Mouse (Mus musculus): Measurements from ENCODE around the gene Arntl. TPM values are rescaled to one million over a fixed set of nuclear protein-coding genes. Genes with fewer than 3 reads are reported as not detected.
"Not testable (repeated sequence)": the region's sequence is repeated elsewhere in the genome, so short reads cannot be mapped to it uniquely, and the experiment has no call there.

The Arntl gene
- polyA plus RNA-seq, 1 experiment from 2014 or later = 16.2 TPM

DNA sequence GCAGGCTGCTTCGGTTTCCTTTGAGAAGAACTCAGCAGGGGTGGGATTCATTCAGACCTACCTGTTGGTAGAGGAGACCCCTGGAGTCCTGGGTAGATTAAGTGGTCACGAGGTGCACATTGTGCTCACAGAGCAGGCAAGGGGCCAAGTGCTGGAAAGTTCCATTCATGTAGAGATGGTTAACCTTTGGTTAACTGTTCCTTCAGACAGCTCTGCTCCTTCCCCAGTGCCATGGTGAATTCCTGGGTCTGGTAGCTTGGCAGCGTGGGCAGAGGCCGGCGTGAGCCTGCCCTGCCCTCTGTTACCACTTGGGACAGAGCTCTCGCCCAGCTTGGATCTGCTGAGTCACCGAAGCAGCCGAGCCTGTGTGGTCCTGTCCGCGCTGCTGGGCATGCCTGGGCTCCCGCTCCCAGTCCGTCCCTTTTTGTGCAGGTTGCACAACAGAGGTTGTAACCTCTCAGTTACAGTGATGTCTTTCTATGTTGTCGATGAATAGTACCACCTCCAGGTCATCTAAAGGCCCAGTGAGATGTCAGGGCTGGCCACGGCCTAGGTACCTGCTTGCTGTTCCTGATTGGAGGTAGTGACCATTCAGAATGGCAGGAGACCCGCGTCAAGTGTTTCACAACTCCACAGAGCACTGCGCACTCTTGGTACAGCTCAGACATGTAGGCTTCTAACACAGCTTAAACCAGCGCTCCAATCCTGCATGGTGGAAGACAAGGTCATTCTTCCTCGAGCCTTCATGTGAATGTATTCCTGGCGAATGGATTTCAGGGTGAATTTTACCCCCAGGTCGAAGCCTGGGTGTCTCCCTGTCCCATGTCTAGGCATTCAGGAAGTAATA lies 53.3 kb downstream of the Arntl start:
- H3K27ac ChIP-seq (replicated peaks) = no peak overlapping the region
- H3K27me3 ChIP-seq = no peaks in the 10 kb centered on the region
- peak; percentile 65 for ATAC-seq (replicated peaks)
- no peaks in the 10 kb centered on the region for H3K9me3 ChIP-seq
- H3K4me2 ChIP-seq (replicated peaks) = no peak overlapping the region
- 39% methylated on average over 21 of the region's 21 CpGs for WGBS
- H3K4me1 ChIP-seq = peaks cover 7% of the 10 kb centered on the region; the same call in 1 of the 2 replicates
- H3K9ac ChIP-seq (replicated peaks) = no peak overlapping the region
- no peaks in the 10 kb centered on the region for H3K36me3 ChIP-seq
- no peak overlapping the region for H3K4me3 ChIP-seq

DNA sequence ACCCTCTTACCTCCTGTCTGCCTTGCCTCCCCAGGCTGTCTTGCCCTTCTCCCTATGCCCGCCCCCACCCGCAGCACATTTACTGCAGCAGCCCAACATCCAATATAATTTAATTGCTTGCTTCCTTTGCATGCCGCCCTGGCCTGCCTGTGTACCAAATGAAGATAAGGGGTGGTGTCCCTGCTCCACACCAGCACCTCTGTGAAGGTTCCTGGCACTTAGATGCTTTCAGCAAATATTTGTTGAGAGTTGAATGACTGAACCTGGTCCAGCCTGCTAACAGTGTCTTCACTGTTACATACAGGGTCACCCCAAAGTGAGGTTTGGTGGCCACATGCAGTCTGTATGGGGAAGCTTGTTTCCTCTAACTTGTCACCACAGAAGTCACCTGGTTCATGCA lies 54.4 kb downstream of the Arntl start:
- no peaks in the 10 kb centered on the region for H3K9me3 ChIP-seq
- no peak overlapping the region for H3K9ac ChIP-seq (replicated peaks)
- H3K4me1 ChIP-seq = peaks cover 7% of the 10 kb centered on the region; the same call in 1 of the 2 replicates
- ATAC-seq (replicated peaks) = no peak
- H3K27ac ChIP-seq (replicated peaks) = no peak overlapping the region
- H3K4me3 ChIP-seq = no peak overlapping the region
- H3K4me2 ChIP-seq (replicated peaks) = no peak overlapping the region
- 85% methylated on average over 3 of the region's 3 CpGs for WGBS
- no peaks in the 10 kb centered on the region for H3K27me3 ChIP-seq
- H3K36me3 ChIP-seq = no peaks in the 10 kb centered on the region

DNA sequence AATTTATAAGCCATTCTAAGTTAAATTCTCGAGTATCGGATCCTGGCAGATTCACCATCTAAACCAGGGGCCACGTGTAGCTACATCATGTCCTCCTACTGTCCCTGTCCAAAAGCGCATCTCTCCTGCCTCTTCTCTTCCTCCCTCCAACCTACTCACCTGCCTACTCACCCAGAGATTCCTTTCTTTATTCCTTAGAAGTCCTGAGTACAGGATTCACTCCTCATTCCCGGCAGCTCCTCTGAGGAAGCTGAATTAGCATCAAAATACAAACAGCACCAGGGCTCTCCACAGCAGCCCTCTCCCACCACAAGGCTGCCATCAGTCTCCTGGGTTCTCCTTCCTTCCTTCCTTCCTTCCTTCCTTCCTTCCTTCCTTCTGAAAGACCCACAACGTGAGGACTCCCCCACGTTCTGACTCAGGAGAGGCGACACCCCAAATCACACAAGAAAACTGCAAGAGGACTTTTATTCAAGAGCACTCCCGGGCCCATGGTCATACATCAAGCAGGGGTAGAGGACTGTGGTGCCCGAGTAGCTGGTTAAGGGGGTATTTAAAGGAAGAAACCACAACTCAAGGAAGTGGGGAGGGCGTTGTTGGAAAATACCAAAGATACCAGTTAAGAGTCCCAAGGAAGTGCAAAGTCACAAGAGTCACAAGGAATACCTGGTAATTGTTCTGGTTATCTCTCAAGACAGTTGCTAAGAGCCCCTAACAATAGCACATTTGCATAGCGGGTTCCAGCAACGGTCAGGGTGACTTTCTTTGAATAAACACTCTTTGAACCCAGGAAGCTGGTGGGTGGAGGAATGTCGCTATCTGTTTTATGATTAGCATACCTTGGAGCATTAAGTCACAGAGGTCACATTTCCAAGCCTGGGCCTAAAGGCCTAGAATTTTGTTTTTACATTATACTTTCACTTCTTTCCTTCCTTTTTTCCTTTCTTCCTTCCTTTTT lies 55.5 kb downstream of the Arntl start:
- H3K4me3 ChIP-seq; H3K4me1 ChIP-seq; ATAC-seq (replicated peaks); H3K27ac ChIP-seq (replicated peaks); H3K36me3 ChIP-seq; H3K4me2 ChIP-seq (replicated peaks); H3K9ac ChIP-seq (replicated peaks); H3K27me3 ChIP-seq; H3K9me3 ChIP-seq: not testable (repeated sequence)
- 55% methylated on average over 14 of the region's 14 CpGs for WGBS

DNA sequence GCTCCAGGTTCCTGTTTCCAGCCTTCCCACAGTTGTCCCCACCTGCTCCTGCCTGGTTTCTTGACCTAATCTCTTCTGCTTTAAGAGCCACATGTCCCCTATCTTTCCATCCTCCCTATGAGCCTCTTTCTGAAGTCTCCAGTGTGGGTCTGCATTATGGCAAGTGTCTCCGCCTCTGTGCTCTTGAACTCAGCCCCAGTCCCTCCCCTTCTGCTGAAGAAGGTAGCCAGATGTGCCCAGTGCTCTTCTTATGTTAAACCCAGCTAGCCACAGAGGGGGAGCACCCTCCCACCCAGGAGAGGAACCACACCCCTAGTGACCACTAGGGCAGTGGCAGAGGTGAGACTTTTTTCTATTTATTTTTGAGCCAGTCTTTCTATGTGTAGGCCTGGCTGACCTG lies 56.7 kb downstream of the Arntl start:
- H3K4me2 ChIP-seq (replicated peaks) = no peak overlapping the region
- H3K27ac ChIP-seq (replicated peaks) = no peak overlapping the region
- 84% methylated on average over 1 of the region's 1 CpGs for WGBS
- no peaks in the 10 kb centered on the region for H3K27me3 ChIP-seq
- H3K9me3 ChIP-seq = no peaks in the 10 kb centered on the region
- ATAC-seq (replicated peaks) = no peak
- no peak overlapping the region for H3K4me3 ChIP-seq
- H3K9ac ChIP-seq (replicated peaks) = no peak overlapping the region
- no peaks in the 10 kb centered on the region for H3K36me3 ChIP-seq
- H3K4me1 ChIP-seq = peaks cover 7% of the 10 kb centered on the region; the same call in 1 of the 2 replicates

DNA sequence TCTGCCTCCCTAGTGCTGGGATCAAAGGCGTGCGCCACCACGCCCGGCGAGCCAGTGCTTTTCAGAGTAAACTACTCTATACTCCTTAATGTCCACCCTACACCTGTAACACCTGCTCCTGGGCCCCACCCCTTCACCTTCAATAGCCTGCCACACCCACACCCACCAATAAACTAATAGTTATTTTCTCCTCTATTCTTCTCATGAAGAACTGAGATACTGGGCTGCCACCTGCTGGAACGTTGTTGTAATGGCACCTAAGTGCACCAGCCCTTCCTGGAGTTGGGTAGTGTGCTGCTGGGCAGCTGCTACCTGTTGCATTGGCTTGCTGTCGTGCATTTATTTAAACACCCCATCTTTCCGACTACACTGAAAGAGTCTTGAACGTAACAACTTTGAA lies 61.0 kb downstream of the Arntl start:
- H3K4me2 ChIP-seq (replicated peaks) = no peak overlapping the region
- H3K4me1 ChIP-seq = peaks cover 7% of the 10 kb centered on the region
- no peak overlapping the region for H3K27ac ChIP-seq (replicated peaks)
- H3K9ac ChIP-seq (replicated peaks) = no peak overlapping the region
- no peaks in the 10 kb centered on the region for H3K9me3 ChIP-seq
- ATAC-seq (replicated peaks) = no peak
- H3K4me3 ChIP-seq = no peak overlapping the region
- H3K27me3 ChIP-seq = no peaks in the 10 kb centered on the region
- H3K36me3 ChIP-seq = no peaks in the 10 kb centered on the region
- WGBS = 81% methylated on average over 9 of the region's 9 CpGs

DNA sequence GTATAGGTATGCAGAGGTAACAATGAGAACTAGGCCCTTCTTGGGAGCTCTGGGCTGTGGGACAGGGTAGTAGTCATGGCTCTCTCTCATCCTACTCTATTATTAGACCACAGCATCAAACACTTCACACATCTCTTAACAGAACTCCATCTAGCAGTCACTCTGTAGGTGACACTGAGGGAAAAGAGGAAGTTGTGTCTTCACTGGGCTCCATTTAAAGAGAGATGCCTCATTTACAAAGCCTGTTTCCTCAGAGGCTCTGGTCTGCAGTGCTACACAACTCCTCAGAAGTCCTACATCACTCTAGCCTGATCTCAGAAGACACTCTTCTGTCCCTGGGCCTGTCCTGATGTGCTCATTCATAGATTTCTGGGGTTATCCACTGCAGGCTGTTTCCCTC lies 61.8 kb downstream of the Arntl start:
- no peak overlapping the region for H3K9ac ChIP-seq (replicated peaks)
- H3K27ac ChIP-seq (replicated peaks) = no peak overlapping the region
- no peak overlapping the region for H3K4me3 ChIP-seq
- no peaks in the 10 kb centered on the region for H3K9me3 ChIP-seq
- H3K27me3 ChIP-seq = no peaks in the 10 kb centered on the region
- ATAC-seq (replicated peaks) = no peak
- H3K4me1 ChIP-seq = peaks cover 7% of the 10 kb centered on the region
- no peak overlapping the region for H3K4me2 ChIP-seq (replicated peaks)
- H3K36me3 ChIP-seq = no peaks in the 10 kb centered on the region

DNA sequence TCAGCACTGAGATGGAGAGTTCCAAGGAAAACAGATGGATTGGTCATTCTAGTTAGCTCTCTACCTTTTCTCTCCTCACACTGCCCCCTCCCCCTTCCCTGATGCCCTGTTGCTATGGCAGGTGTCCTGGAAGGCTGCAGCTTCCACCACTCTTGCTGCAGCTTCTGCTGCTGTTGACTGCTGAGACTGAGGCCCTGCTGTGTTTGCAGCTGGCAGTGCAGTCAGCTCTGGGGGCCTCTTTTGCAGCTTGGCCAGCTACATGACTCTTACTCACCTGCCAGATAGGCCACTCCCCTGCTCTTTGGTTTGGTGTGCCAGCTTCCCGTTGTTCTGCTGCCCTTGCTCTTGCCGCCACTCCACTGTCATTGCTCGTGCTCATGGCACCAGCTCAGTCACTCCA lies 62.7 kb downstream of the Arntl start:
- WGBS = 46% methylated on average over 3 of the region's 3 CpGs
- Histone ChIP-seq H3K4me2 (replicated peaks) (no peak overlapping the region), H3K27ac (replicated peaks) (no peak overlapping the region; the same call in 1 of the 2 replicates), H3K36me3 (no peaks in the 10 kb centered on the region), H3K4me3 (no peak overlapping the region), H3K27me3 (no peaks in the 10 kb centered on the region), H3K4me1 (peaks cover 7% of the 10 kb centered on the region), H3K9ac (replicated peaks) (no peak overlapping the region), H3K9me3 (no peaks in the 10 kb centered on the region)
- ATAC-seq (replicated peaks) = no peak

DNA sequence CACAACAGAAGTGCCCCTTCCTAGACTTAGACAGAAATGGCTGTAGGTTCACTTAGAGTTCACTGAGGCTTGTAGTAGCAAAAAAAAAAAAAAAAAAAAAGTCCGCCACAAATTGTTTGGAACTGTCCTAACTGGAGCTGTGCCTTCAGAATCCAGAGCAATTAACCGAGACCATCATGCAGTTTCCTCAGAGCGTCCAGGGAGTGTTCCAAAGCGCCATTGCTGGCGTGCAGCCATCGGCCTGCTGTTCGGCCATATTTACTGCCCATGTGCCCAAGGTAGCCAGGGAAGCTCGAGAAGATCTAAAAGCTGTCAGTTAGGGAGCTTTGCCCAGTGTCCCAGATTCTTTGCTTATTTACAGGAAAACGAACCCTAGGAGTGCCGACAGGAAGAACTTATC lies 63.3 kb downstream of the Arntl start:
- Histone ChIP-seq H3K9ac (replicated peaks) (no peak overlapping the region), H3K27me3 (no peaks in the 10 kb centered on the region), H3K27ac (replicated peaks) (no peak overlapping the region), H3K4me2 (replicated peaks) (no peak overlapping the region), H3K36me3 (no peaks in the 10 kb centered on the region), H3K4me3 (no peak overlapping the region), H3K4me1 (peaks cover 7% of the 10 kb centered on the region), H3K9me3 (no peaks in the 10 kb centered on the region)
- 57% methylated on average over 10 of the region's 10 CpGs for WGBS
- ATAC-seq (replicated peaks) = no peak

DNA sequence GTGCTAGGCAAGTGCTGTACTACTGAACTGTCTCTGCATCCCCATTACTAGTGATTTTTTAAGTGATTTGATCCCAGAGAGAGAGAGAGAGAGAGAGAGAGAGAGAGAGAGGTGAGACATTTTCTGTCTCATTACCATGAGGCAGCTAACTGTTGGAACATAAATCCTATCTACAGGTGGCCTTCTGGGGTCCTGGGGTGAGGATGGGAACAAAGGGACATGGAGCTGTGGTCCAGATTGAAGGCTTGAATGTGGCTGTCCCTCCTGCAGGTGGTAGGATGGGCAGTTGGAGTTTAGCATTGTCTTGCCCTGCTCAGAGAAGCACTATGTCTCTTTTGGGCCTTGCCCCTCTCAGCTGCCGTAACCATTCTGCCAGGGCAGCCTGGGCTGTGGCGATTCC lies 63.7 kb downstream of the Arntl start:
- Histone ChIP-seq H3K27me3 (no peaks in the 10 kb centered on the region), H3K9me3 (no peaks in the 10 kb centered on the region), H3K4me3 (no peak overlapping the region), H3K4me2 (replicated peaks) (no peak overlapping the region), H3K36me3 (no peaks in the 10 kb centered on the region), H3K4me1 (peaks cover 7% of the 10 kb centered on the region), H3K27ac (replicated peaks) (no peak overlapping the region), H3K9ac (replicated peaks) (no peak overlapping the region)
- 86% methylated on average over 2 of the region's 2 CpGs for WGBS
- ATAC-seq (replicated peaks) = no peak

DNA sequence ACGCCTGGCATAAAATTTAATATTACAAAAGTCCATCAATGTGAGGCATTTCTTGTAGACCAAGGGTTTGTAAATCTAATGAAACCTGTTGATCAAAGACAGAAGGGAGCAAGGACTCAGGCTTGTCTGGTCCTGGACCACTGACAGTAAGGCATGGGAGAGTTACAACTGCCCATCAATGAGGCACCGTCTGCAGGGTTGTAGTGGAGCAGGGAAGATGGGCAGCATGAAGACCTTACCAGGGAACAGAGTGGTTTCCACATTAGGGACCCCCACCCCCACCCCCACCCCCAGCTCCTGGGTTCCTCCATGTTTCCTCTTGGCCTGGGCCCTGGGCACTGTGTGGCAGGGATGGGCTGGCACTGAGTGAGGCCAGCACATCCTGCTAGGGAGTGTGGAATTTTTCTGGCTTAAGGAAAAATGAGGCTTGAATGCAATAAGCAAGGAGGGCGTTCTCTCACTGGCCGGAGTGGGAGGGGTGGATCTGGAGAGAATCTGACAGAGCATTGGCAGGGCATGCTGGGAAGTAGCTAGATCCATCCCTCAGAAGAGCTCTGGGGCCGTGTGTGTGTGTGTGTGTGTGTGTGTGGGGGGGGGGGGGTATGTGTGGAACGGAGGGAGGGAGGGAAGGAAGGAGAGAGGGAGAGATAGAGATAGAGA lies 65.2 kb downstream of the Arntl start:
- WGBS = 75% methylated on average over 5 of the region's 6 CpGs
- Histone ChIP-seq H3K27me3 (no peaks in the 10 kb centered on the region), H3K9ac (replicated peaks) (no peak overlapping the region), H3K4me1 (peaks cover 7% of the 10 kb centered on the region), H3K9me3 (no peaks in the 10 kb centered on the region), H3K4me3 (no peak overlapping the region), H3K27ac (replicated peaks) (no peak overlapping the region), H3K4me2 (replicated peaks) (no peak overlapping the region), H3K36me3 (no peaks in the 10 kb centered on the region)
- no peak for ATAC-seq (replicated peaks)

DNA sequence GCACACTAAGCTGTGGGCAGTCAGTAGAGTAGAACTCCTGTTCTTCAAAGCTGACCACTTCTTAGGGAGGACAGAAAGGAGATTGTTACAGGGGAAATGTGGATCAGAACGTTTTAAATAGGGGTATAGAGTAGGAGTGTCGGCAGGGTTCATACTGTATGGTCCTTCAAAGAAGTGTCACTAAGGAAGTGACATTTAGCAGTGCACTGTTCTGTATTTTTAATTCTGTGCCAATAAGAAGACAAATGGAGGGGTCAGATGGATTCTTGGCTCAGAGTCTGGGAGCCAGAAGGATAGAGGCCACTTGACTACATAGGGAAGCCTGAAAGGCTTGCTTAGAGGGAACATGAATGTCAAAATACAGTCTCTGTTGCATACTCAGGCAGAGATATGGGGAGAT lies 70.0 kb downstream of the Arntl start:
- no peak for ATAC-seq (replicated peaks)
- no peak overlapping the region for H3K9ac ChIP-seq (replicated peaks)
- H3K4me1 ChIP-seq = no peaks in the 10 kb centered on the region
- H3K27ac ChIP-seq (replicated peaks) = no peak overlapping the region
- H3K4me3 ChIP-seq = no peak overlapping the region
- no peaks in the 10 kb centered on the region for H3K9me3 ChIP-seq
- 59% methylated on average over 2 of the region's 2 CpGs for WGBS
- no peak overlapping the region for H3K4me2 ChIP-seq (replicated peaks)
- H3K36me3 ChIP-seq = no peaks in the 10 kb centered on the region
- H3K27me3 ChIP-seq = no peaks in the 10 kb centered on the region

DNA sequence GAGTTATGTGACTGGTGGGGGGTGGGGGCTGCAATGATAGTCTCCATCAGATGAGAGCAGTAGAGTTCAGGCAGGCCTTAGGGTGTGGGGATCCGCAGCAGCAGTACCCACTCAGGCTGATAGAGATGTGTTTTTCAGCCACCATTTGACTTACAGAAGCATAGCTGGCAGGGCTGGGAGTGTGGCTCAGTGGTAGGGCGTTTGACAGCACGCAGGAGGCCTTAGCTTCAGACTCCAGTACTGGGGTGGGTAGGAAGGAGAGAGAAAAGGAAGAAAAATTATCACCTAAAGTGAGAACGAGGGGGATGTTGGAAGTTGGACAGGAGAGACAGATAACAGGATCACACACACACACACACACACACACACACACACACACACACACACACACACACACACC lies 71.2 kb downstream of the Arntl start:
- no peak overlapping the region for H3K4me2 ChIP-seq (replicated peaks)
- H3K36me3 ChIP-seq = peaks cover 5% of the 10 kb centered on the region; the same call in 1 of the 2 replicates
- H3K4me3 ChIP-seq = no peak overlapping the region
- H3K9me3 ChIP-seq = no peaks in the 10 kb centered on the region
- H3K27me3 ChIP-seq = no peaks in the 10 kb centered on the region
- no peak overlapping the region for H3K27ac ChIP-seq (replicated peaks)
- no peaks in the 10 kb centered on the region for H3K4me1 ChIP-seq
- H3K9ac ChIP-seq (replicated peaks) = no peak overlapping the region
- no peak for ATAC-seq (replicated peaks)
- 82% methylated on average over 4 of the region's 4 CpGs for WGBS

Measured in forebrain, embryonic 15.5 days (tissue).